Comparison of ENCODE assay signal across 25 mouse cellular contexts in the genomic region with DNA sequence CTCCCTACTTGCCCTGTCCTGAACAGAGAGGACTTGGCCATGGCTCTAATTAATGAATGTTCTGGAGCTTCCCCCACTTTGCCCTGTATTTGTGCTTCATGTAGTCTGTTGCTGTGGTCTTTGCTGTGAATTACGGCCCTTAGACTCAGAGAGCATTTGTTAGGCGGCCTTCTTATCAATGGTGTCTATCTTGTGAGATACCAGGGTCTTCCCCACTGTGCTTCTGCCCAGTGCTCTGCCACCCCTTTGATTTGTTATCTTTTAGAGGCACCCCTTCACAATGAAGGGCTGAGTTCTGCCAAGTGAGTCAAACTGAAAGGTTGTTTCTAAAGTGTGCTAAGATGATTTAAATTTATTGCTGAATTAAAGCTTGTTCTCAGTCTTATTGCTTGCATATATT.
"Had no signal": no experiment of that assay in that cellular context is flagged by ENCODE, and none has a peak within 500 bp of the region (broad histone marks: within the 10 kb centered on the region; RNA-seq: fewer than 3 reads in every experiment).

No protein-coding gene starts in this region.

- DNase-seq: gastrocnemius, postnatal 14 days; gastrocnemius, postnatal 36 days; heart, adult 2 months; heart, postnatal 14 days; heart, postnatal 36 days; kidney, adult 11 months; kidney, adult 2 months; kidney, adult 9 months; kidney, postnatal 14 days; kidney, postnatal 36 days; layer of hippocampus, adult 9-11 months; layer of hippocampus, postnatal 36 days; left cerebral cortex, postnatal 4 days had no signal

- H3K27ac ChIP-seq: heart, adult 2 months; heart, embryonic 13.5 days; heart, embryonic 15.5 days; hindbrain, embryonic 13.5 days; hindbrain, embryonic 15.5 days; hindbrain, postnatal 0 days; kidney, embryonic 15.5 days; kidney, postnatal 0 days; limb, embryonic 13.5 days; limb, embryonic 15.5 days; liver, embryonic 12.5 days had no signal

- H3K9ac ChIP-seq: heart, embryonic 13.5 days; heart, embryonic 15.5 days; hindbrain, embryonic 13.5 days; hindbrain, embryonic 15.5 days; kidney, embryonic 15.5 days; limb, embryonic 13.5 days; limb, embryonic 15.5 days; liver, embryonic 12.5 days had no signal

- H3K4me3 ChIP-seq: heart, adult 2 months; heart, embryonic 13.5 days; heart, embryonic 15.5 days; hindbrain, embryonic 13.5 days; hindbrain, embryonic 15.5 days; kidney, embryonic 15.5 days; limb, embryonic 13.5 days; limb, embryonic 15.5 days; liver, embryonic 12.5 days had no signal

- H3K4me1 ChIP-seq: heart, embryonic 15.5 days; hindbrain, embryonic 13.5 days; hindbrain, embryonic 15.5 days; limb, embryonic 13.5 days; limb, embryonic 15.5 days had no signal

- ATAC-seq: hindbrain, postnatal 0 days; intestine, embryonic 16.5 days; liver, embryonic 12.5 days had no signal

- H3K4me2 ChIP-seq: heart, embryonic 11.5 days; heart, embryonic 13.5 days; heart, embryonic 15.5 days; hindbrain, embryonic 13.5 days; hindbrain, embryonic 15.5 days; kidney, embryonic 15.5 days; limb, embryonic 13.5 days; limb, embryonic 15.5 days; liver, embryonic 12.5 days had no signal

- H3K9me3 ChIP-seq: heart, embryonic 13.5 days; heart, embryonic 15.5 days; hindbrain, embryonic 13.5 days; hindbrain, embryonic 15.5 days; kidney, embryonic 15.5 days; limb, embryonic 13.5 days; limb, embryonic 15.5 days; liver, embryonic 12.5 days had no signal

- H3K36me3 ChIP-seq: heart, embryonic 13.5 days; heart, embryonic 15.5 days; hindbrain, embryonic 13.5 days; hindbrain, embryonic 15.5 days; kidney, embryonic 15.5 days; limb, embryonic 13.5 days; limb, embryonic 15.5 days; liver, embryonic 12.5 days had no signal

- H3K27me3 ChIP-seq: heart, embryonic 13.5 days; heart, embryonic 15.5 days; hindbrain, embryonic 13.5 days; hindbrain, embryonic 15.5 days; limb, embryonic 13.5 days; limb, embryonic 15.5 days; liver, embryonic 12.5 days had no signal
